Mouse (Mus musculus): ENCODE results near the gene Zan. TPM values are rescaled to one million over a fixed set of nuclear protein-coding genes. Genes with fewer than 3 reads are reported as not detected.
A peak's percentile ranks its signal among the peaks of the same experiment; 100 is the strongest.

The Zan gene
- polyA plus RNA-seq, 1 experiment from 2014 or later, result 0.14 TPM

DNA sequence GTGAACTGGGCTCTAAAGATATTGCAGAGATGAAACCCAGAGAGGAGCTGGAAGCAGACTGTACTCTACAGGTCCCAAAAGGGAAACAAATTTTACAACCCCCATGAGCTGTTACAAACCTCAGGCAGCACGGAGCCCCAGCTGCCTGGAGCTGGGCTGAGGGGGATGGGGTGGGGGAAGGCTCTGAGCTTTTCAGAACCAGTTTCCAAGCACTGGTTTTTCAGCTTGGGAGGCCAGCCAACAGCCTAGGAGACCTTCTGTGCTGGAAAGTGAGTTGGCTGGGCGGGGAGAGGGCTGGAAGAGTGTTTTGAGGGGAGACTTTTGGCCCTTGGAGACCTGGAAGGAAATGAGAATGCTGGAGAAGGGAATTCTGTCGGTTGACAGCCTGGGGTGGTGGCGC is 14.7 kb upstream of the Zan start:
- Histone ChIP-seq H3K4me2 (replicated peaks) (no peak overlapping the region), H3K27me3 (0 out of 2 replicates have a peak, but pooled peaks cover 5% of the 10 kb centered on the region), H3K4me3 (no peak overlapping the region), H3K9ac (replicated peaks) (no peak overlapping the region), H3K9me3 (no peaks in the 10 kb centered on the region), H3K27ac (replicated peaks) (no peak overlapping the region), H3K4me1 (no peaks in the 10 kb centered on the region), H3K36me3 (no peaks in the 10 kb centered on the region)
- 63% methylated on average over 4 of the region's 4 CpGs for WGBS
- ATAC-seq (replicated peaks), result no peak

DNA sequence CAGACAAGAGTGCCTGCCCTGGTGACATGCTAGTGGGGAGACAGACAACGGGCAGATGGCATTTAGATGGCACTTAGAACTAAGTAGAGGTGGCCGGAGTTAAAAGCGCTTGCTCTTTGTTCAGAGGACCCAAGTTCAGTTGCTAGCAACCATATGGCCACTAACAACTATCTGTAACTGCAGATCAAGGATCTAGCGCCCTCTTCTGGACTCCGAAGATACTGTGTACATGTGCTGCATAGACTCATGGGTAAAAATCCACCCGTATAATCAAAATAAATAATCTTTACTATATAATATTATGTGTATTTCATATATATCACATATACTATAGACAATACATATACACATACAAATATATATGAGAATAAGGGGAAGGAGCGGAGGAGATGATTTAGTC is 10.8 kb upstream of the Zan start:
- Histone ChIP-seq H3K9ac (replicated peaks) (no peak overlapping the region), H3K4me3 (no peak overlapping the region), H3K27ac (replicated peaks) (no peak overlapping the region), H3K4me1 (peaks cover 9% of the 10 kb centered on the region), H3K4me2 (replicated peaks) (no peak overlapping the region), H3K36me3 (no peaks in the 10 kb centered on the region), H3K27me3 (peaks cover 16% of the 10 kb centered on the region; the same call in 1 of the 2 replicates), H3K9me3 (no peaks in the 10 kb centered on the region)
- 90% methylated on average over 7 of the region's 7 CpGs for WGBS
- ATAC-seq (replicated peaks), result no peak

GRCm38 (mm10) chr5:137485851-137486155 is 8.9 kb upstream of the Zan start:
- Histone ChIP-seq H3K4me3 (peak overlapping the region; percentile 19; the same call in 1 of the 2 replicates), H3K27ac (replicated peaks) (no peak overlapping the region), H3K36me3 (no peaks in the 10 kb centered on the region), H3K4me2 (replicated peaks) (peak overlapping the region; percentile 45), H3K9me3 (no peaks in the 10 kb centered on the region), H3K9ac (replicated peaks) (peak overlapping the region; percentile 33; the same call in 1 of the 2 replicates), H3K27me3 (peaks cover 16% of the 10 kb centered on the region; the same call in 1 of the 2 replicates), H3K4me1 (peaks cover 9% of the 10 kb centered on the region)
- no peak for ATAC-seq (replicated peaks)
- 3% methylated on average over 17 of the region's 17 CpGs for WGBS

GRCm38 (mm10) chr5:137485071-137485850 is 8.4 kb upstream of the Zan start:
- peak overlapping the region; percentile 45 for H3K4me2 ChIP-seq (replicated peaks)
- WGBS, result 4% methylated on average over 30 of the region's 30 CpGs
- peaks cover 16% of the 10 kb centered on the region; the same call in 1 of the 2 replicates for H3K27me3 ChIP-seq
- H3K9me3 ChIP-seq, result no peaks in the 10 kb centered on the region
- peak overlapping the region; percentile 19; the same call in 1 of the 2 replicates for H3K4me3 ChIP-seq
- peak overlapping the region; percentile 33; the same call in 1 of the 2 replicates for H3K9ac ChIP-seq (replicated peaks)
- no peak overlapping the region for H3K27ac ChIP-seq (replicated peaks)
- no peaks in the 10 kb centered on the region for H3K36me3 ChIP-seq
- peaks cover 9% of the 10 kb centered on the region for H3K4me1 ChIP-seq
- ATAC-seq (replicated peaks), result no peak

- no peak for ATAC-seq (replicated peaks)
- Histone ChIP-seq H3K4me1 (peaks cover 9% of the 10 kb centered on the region), H3K9me3 (no peaks in the 10 kb centered on the region), H3K9ac (replicated peaks) (no peak overlapping the region), H3K4me2 (replicated peaks) (no peak overlapping the region), H3K36me3 (no peaks in the 10 kb centered on the region), H3K4me3 (no peak overlapping the region), H3K27me3 (peaks cover 14% of the 10 kb centered on the region; the same call in 1 of the 2 replicates), H3K27ac (replicated peaks) (no peak overlapping the region)
- 16% methylated on average over 8 of the region's 8 CpGs for WGBS
Observed at GRCm38 (mm10) chr5:137481897-137482296, 5.0 kb upstream of the Zan start.

DNA sequence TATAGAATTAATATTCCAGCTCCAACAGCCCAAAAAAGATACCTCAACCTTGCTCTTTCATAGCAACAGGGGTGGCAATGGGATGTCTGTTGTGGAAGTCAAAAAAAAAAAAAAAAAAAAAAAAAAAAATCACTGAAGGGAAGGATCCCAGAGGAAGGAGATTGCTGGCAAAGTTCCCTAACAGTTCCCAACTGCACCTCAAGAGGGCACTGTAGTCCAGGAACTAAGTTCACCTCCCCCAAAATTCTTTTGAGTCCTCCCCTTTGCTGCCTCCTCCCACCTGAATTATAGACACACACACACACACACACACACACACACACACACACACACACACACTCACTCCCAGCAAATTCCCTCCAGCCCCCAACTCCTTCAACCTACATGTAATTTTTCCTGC is 4.3 kb upstream of the Zan start:
- Histone ChIP-seq H3K9me3 (no peaks in the 10 kb centered on the region), H3K4me3 (no peak overlapping the region), H3K27me3 (peaks cover 9% of the 10 kb centered on the region; the same call in 1 of the 2 replicates), H3K9ac (replicated peaks) (no peak overlapping the region), H3K27ac (replicated peaks) (no peak overlapping the region), H3K4me2 (replicated peaks) (no peak overlapping the region), H3K36me3 (no peaks in the 10 kb centered on the region), H3K4me1 (peaks cover 9% of the 10 kb centered on the region)
- no peak for ATAC-seq (replicated peaks)

- Histone ChIP-seq H3K27me3 (no peaks in the 10 kb centered on the region), H3K4me3 (no peak overlapping the region), H3K4me1 (no peaks in the 10 kb centered on the region), H3K27ac (replicated peaks) (no peak overlapping the region), H3K4me2 (replicated peaks) (no peak overlapping the region), H3K36me3 (no peaks in the 10 kb centered on the region), H3K9ac (replicated peaks) (no peak overlapping the region), H3K9me3 (no peaks in the 10 kb centered on the region)
- WGBS, result 39% methylated on average over 2 of the region's 2 CpGs
- no peak for ATAC-seq (replicated peaks)
Observed at GRCm38 (mm10) chr5:137474351-137474750, 2.5 kb downstream of the Zan start.

- Histone ChIP-seq H3K9ac (replicated peaks) (no peak overlapping the region), H3K4me2 (replicated peaks) (no peak overlapping the region), H3K27me3 (no peaks in the 10 kb centered on the region), H3K9me3 (no peaks in the 10 kb centered on the region), H3K36me3 (no peaks in the 10 kb centered on the region), H3K4me1 (no peaks in the 10 kb centered on the region), H3K4me3 (no peak overlapping the region), H3K27ac (replicated peaks) (no peak overlapping the region)
- no peak for ATAC-seq (replicated peaks)
- 64% methylated on average over 5 of the region's 5 CpGs for WGBS
Observed at GRCm38 (mm10) chr5:137472252-137472904, 4.5 kb downstream of the Zan start.

DNA sequence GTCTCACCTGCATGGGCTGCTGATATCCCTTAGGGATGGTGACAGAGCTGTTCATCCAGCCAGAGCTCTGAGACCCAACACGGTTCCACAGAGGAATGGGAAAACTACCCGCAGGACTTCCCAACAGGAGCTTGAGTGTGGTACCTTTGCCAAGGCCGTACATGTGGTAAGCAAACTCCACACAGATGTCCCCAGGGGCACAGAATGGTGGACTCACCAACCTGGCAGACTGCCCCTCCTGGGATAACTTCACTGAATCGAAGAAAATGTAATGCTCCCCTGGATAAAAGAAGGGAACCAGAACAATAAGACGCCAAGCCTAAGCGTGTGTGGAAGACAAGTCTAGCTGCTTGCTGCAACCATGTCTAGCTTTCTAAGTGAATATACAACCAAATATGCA is 9.9 kb downstream of the Zan start:
- 94% methylated on average over 6 of the region's 6 CpGs for WGBS
- Histone ChIP-seq H3K36me3 (no peaks in the 10 kb centered on the region), H3K27me3 (no peaks in the 10 kb centered on the region), H3K9me3 (no peaks in the 10 kb centered on the region), H3K4me3 (no peak overlapping the region), H3K27ac (replicated peaks) (no peak overlapping the region), H3K4me2 (replicated peaks) (no peak overlapping the region), H3K9ac (replicated peaks) (no peak overlapping the region), H3K4me1 (no peaks in the 10 kb centered on the region)
- no peak for ATAC-seq (replicated peaks)

DNA sequence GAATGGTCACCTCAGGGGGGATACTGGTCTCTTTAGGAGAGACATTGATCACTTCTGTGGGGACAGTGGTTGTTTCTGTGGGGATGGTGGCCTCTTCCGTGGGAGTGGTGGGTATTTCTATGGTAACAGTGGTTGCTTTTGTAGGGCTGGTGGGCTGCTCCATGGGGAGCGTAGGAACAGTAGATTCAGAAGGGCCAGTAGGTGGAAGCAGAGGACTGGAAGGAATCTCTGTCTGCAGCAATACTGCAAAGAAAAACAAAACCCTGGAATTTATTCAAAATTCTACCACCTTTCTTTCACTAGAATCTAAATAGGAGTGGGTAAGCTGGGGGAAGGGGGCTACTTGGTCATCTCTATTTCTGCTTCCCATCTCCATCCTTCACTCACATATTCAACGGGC is 11.8 kb downstream of the Zan start:
- Histone ChIP-seq H3K36me3 (no peaks in the 10 kb centered on the region), H3K9ac (replicated peaks) (no peak overlapping the region), H3K27ac (replicated peaks) (no peak overlapping the region), H3K4me2 (replicated peaks) (no peak overlapping the region), H3K27me3 (no peaks in the 10 kb centered on the region), H3K4me3 (no peak overlapping the region), H3K9me3 (no peaks in the 10 kb centered on the region), H3K4me1 (no peaks in the 10 kb centered on the region)
- WGBS, result 57% methylated on average over 3 of the region's 3 CpGs
- no peak for ATAC-seq (replicated peaks)

DNA sequence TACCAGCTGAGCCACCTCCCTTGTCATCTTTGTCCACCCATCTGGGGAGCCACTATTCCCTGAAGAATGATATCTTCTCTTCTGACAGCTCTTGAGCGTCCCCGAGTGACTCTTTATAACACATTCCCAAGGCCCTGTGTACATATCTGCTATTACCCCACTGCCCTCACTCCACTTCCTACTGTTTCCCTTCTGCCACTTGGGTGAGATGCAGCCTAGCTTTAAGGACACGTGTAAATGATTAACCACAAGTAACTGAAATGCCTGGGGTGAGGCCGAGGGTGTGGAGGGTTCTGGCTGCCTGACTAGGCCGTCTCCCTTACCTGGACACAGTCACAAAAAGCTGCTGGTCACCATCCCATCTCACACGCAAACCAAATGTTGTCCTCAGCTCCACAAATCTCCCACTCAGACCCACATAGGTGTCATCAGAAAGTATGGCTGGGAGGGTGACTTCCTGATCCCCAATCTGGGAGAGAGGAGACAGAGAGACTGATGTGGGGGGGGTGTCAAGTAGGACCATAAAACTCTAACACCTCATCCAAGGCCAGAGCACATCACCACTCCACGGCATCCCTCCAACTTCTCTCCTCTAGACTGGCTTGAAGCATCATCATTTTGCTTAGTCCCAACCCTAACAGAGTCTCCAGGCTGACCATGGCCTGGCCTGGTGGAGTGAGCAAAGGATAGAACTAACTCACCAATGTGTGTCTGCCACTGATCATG is 20.8 kb downstream of the Zan start:
- no peaks in the 10 kb centered on the region for H3K4me1 ChIP-seq
- 75% methylated on average over 7 of the region's 7 CpGs for WGBS
- H3K4me3 ChIP-seq, result no peak overlapping the region
- H3K27me3 ChIP-seq, result no peaks in the 10 kb centered on the region
- no peak overlapping the region for H3K4me2 ChIP-seq (replicated peaks)
- H3K27ac ChIP-seq (replicated peaks), result no peak overlapping the region
- H3K9me3 ChIP-seq, result no peaks in the 10 kb centered on the region
- no peak for ATAC-seq (replicated peaks)
- H3K36me3 ChIP-seq, result no peaks in the 10 kb centered on the region
- H3K9ac ChIP-seq (replicated peaks), result no peak overlapping the region

GRCm38 (mm10) chr5:137455206-137455605 is 21.7 kb downstream of the Zan start:
- no peaks in the 10 kb centered on the region for H3K9me3 ChIP-seq
- H3K4me3 ChIP-seq, result no peak overlapping the region
- no peaks in the 10 kb centered on the region for H3K36me3 ChIP-seq
- no peaks in the 10 kb centered on the region for H3K4me1 ChIP-seq
- H3K9ac ChIP-seq (replicated peaks), result no peak overlapping the region
- H3K4me2 ChIP-seq (replicated peaks), result no peak overlapping the region
- H3K27me3 ChIP-seq, result no peaks in the 10 kb centered on the region
- WGBS, result 83% methylated on average over 6 of the region's 6 CpGs
- H3K27ac ChIP-seq (replicated peaks), result no peak overlapping the region
- ATAC-seq (replicated peaks), result no peak

All from forebrain, embryonic 15.5 days (tissue).